Mouse (Mus musculus) megakaryocyte, embryonic 14.5 days (primary cell): ENCODE results near the gene Irgc1.

Experiments
- FLI1 ChIP-seq: IDR thresholded peaks from 2 replicates; pipeline ENCODE4 v1.6.1; 2012; ENCODE audit warnings: low read length, inconsistent platforms, mixed read lengths
- GATA1 ChIP-seq: IDR thresholded peaks from 3 replicates; pipeline ENCODE4 v1.6.1; 2012; ENCODE audit warnings: mixed read lengths, low read length, inconsistent platforms, borderline replicate concordance

DNA sequence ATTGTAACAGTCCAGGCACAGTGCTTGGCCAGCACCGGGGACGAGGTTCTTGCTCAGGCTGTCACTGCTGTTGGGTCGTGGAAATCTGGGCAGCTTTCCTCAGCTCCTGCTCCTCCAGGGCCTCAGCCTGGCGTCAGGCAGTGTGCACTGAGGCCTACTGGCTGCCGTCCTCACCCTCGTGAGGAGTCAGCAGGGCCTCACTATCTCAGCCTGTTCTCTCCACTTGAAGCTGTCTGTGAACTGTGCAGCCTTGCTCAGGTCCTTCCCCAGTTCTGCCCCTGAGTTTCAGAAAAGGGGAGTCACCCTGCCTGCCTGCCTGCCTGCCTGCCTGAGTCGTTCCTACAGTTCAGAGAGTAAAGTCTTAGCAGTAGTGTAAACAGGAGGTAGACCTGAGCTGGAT is 36.8 kb downstream of the Irgc1 start:
- no peak for TF ChIP-seq GATA1
- no peak for TF ChIP-seq FLI1
